Mouse (Mus musculus) testis, adult 2 months (tissue): ENCODE data around the gene Trp63. TPM values are rescaled to one million over a fixed set of nuclear protein-coding genes. Genes with fewer than 3 reads are reported as not detected.

ENCODE experiments used
- H3K27ac ChIP-seq: fragments of 200-500 bp; 2 replicates; pipeline ENCODE4 v1.5.1; 2012; ENCODE audit warnings: low read depth, low read length; ENCODE audit not compliant: control insufficient read depth, insufficient read depth
- H3K27me3 ChIP-seq: fragments of 200-500 bp; 2 replicates; pipeline ENCODE4 v1.6.1; 2012; ENCODE audit warnings: mild to moderate bottlenecking, low read length, moderate library complexity; ENCODE audit not compliant: control insufficient read depth, insufficient read depth
- H3K36me3 ChIP-seq: fragments of 200-500 bp; 2 replicates; pipeline ENCODE4 v1.6.1; 2012; ENCODE audit warnings: mild to moderate bottlenecking, low read length; ENCODE audit not compliant: control insufficient read depth, insufficient read depth
- H3K4me1 ChIP-seq: fragments of 200-500 bp; 2 replicates; pipeline ENCODE4 v1.6.1; 2012; ENCODE audit warnings: low read length; ENCODE audit not compliant: control insufficient read depth, insufficient read depth
- H3K4me3 ChIP-seq: fragments of 200-500 bp; 2 replicates; pipeline ENCODE4 v1.5.1; 2012; ENCODE audit warnings: low read depth, mild to moderate bottlenecking, low read length, moderate library complexity, mixed read lengths; ENCODE audit not compliant: control insufficient read depth
- CTCF ChIP-seq: fragments of 200-500 bp; IDR thresholded peaks from 2 replicates; pipeline ENCODE4 v1.5.1; 2012; ENCODE audit warnings: low read depth, mild to moderate bottlenecking, inconsistent platforms, low read length, moderate library complexity; ENCODE audit not compliant: control insufficient read depth, insufficient read depth, insufficient replicate concordance
- POLR2A ChIP-seq: fragments of 200-500 bp; IDR thresholded peaks from 2 replicates; pipeline ENCODE4 v1.6.1; 2012; ENCODE audit warnings: low read depth, mild to moderate bottlenecking, inconsistent platforms, low read length, moderate library complexity; ENCODE audit not compliant: control insufficient read depth
- polyA plus RNA-seq: library from polyadenylated mRNA; depleted of rRNA; stranded (reverse); fragments of >200 nt; gene quantifications from 2 replicates; pipeline ENCODE4 v1.2.3, GENCODE M21; 2012

Trp63 gene
- polyA plus RNA-seq, 1 experiment = 0.78 TPM

- Histone ChIP-seq H3K36me3 (no peaks in the 10 kb centered on the region), H3K27me3 (no peaks in the 10 kb centered on the region), H3K27ac (no peak overlapping the region), H3K4me3 (no peak overlapping the region), H3K4me1 (no peaks in the 10 kb centered on the region)
- TF ChIP-seq CTCF (no peak), POLR2A (no peak)
Observed at GRCm38 (mm10) chr16:25848474-25848873, 164.9 kb downstream of the Trp63 start.

GRCm38 (mm10) chr16:25849593-25850464 lies 166.3 kb downstream of the Trp63 start:
- TF ChIP-seq CTCF (no peak), POLR2A (no peak)
- no peaks in the 10 kb centered on the region for H3K27me3 ChIP-seq
- no peak overlapping the region for H3K4me3 ChIP-seq
- H3K36me3 ChIP-seq = no peaks in the 10 kb centered on the region
- no peak overlapping the region for H3K27ac ChIP-seq
- no peaks in the 10 kb centered on the region for H3K4me1 ChIP-seq

DNA sequence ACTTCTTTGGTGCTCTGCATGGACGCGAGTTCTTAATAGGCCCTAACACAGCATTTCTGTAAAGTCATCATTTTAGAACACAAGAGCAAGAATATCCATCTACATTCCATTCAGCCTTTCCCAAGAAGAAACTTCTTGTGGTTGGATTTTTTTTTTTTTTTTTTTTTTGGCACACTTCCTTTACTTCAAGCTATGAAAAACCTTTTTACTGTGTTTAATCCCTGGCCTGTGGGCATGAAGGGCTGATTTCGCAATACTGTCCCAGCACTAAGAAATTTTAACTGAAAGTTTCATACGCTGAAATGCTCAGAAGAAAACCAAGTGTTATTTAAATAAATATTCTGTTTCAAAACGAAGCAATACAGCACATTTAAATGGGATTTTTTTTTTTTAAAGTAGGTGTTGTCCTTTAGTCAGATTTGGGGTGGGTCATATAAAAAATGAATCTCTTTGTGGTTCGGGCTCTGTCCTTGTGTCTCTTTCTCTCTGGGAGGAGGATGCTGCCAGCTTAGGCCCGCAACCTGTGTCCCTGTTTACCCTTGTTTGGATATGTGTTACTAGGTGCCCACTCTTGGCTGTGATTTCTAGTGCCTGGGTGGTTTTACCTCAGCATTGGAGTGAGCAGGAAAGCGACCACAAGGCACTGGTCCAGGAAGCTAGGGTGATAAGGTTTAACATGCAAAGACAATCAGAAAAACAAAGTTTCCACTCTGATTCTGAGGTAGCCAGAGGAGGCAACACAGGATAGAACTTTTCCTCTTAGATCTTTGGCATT lies 177.4 kb downstream of the Trp63 start:
- no peak overlapping the region for H3K27ac ChIP-seq
- H3K4me3 ChIP-seq = no peak overlapping the region
- no peaks in the 10 kb centered on the region for H3K27me3 ChIP-seq
- TF ChIP-seq CTCF = no peak
- no peak for TF ChIP-seq POLR2A
- no peaks in the 10 kb centered on the region for H3K4me1 ChIP-seq
- H3K36me3 ChIP-seq = no peaks in the 10 kb centered on the region

DNA sequence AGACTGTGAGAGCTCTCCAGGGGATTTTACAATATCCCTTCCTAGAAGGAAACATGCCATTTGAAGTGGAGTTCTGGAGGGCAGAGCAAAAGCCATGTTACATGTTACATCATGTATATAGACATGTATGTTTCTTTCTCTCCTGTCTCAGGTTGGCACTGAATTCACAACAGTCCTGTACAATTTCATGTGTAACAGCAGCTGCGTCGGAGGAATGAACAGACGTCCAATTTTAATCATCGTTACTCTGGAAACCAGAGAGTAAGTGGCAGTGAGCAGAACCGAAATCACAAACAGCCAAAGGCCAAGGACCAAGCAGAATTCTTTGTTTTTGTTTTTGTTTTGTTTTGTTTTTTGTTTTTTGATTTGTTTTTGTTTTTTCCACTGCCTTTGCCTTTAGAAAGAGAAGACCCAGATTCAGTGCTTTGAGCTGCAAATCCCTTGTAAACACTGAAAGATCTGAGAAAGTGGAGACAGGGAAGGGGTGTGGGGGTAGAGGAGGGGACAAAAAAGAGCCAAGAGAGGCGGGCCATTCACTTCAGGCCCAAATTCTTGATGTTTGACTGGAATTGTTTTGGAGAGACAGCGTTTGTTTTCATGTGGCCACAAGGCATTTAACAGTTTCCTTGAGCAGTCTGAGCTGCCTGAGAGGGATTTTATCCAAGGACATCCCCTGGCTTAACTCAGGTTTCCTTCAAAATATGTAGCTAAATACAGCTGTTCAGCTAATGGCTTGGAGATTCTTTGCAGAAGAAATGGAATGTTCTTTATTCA lies 181.7 kb downstream of the Trp63 start:
- H3K4me1 ChIP-seq = no peaks in the 10 kb centered on the region
- H3K4me3 ChIP-seq = no peak overlapping the region
- peak overlapping the region; percentile 19; the same call in 1 of the 2 replicates for H3K27ac ChIP-seq
- TF ChIP-seq POLR2A (no peak), CTCF (no peak)
- no peaks in the 10 kb centered on the region for H3K27me3 ChIP-seq
- H3K36me3 ChIP-seq = no peaks in the 10 kb centered on the region

DNA sequence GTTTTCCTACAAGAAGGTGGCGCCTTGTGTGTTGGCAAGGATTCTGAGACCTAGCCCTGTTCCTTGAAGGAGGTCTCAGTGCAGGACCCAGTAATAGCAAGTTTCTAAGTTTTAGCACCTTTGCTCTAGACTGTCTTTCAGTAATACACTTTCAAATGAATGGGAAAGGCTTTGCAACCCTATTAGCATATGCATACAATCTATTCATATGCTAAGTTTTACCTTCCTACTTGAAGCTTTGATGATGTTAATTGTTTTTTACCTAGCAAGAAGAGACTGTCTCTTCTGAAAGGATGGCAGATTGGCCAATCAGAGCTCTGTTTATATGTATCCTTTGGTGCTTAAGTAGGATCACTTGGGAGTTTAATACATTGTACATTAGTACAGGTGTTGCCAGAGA lies 187.9 kb downstream of the Trp63 start:
- Histone ChIP-seq H3K27ac (no peak overlapping the region), H3K4me1 (no peaks in the 10 kb centered on the region), H3K4me3 (no peak overlapping the region), H3K27me3 (no peaks in the 10 kb centered on the region), H3K36me3 (no peaks in the 10 kb centered on the region)
- TF ChIP-seq POLR2A (no peak), CTCF (no peak)

DNA sequence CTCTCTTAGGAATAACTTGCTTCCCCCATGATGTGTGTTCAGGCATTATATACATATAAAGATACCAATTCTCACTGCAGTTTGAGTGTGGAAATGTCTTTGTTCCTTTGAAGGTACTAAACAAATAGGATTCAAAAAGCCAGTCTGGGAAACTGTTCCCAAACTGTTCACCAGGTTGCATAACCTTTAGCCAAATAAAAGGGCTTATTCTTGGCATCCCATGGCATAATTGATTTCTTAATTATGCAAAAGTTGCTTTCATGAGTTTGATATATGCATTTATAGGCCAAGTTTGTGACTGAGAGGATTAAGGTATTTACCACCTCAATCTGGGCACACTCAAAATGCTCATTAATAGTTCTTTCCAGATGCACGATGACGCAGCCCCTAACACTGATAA lies 192.1 kb downstream of the Trp63 start:
- Histone ChIP-seq H3K36me3 (no peaks in the 10 kb centered on the region), H3K27me3 (no peaks in the 10 kb centered on the region), H3K27ac (no peak overlapping the region), H3K4me1 (no peaks in the 10 kb centered on the region), H3K4me3 (no peak overlapping the region)
- TF ChIP-seq POLR2A (no peak), CTCF (no peak)
